Mouse (Mus musculus) neural tube, embryonic 15.5 days (tissue): Measurements from ENCODE around the gene Stat5a. TPM values are rescaled to one million over a fixed set of nuclear protein-coding genes. Genes with fewer than 3 reads are reported as not detected.

Source experiments
- ATAC-seq: fragments of 200-750 bp; cut with Nextera tagmentation; 2 replicates; pipeline ENCODE4 v1.8.0; 2017; ENCODE audit warnings: mild to moderate bottlenecking, moderate TSS enrichment, moderate library complexity; ENCODE audit not compliant: low FRiP score
- H3K27ac ChIP-seq: fragments of 300-500 bp; sonication (generic); replicated peaks from 2 replicates; pipeline ENCODE4 v1.5.1; 2015; ENCODE audit warnings: mild to moderate bottlenecking, inconsistent platforms
- H3K27me3 ChIP-seq: fragments of 300-500 bp; sonication (generic); replicated peaks from 2 replicates; pipeline ENCODE4 v1.6.1; 2015; ENCODE audit warnings: inconsistent platforms
- H3K36me3 ChIP-seq: fragments of 300-500 bp; sonication (generic); 2 replicates; pipeline ENCODE4 v1.6.1; 2015; ENCODE audit warnings: inconsistent platforms
- H3K4me1 ChIP-seq: fragments of 300-500 bp; sonication (generic); 2 replicates; pipeline ENCODE4 v1.6.1; 2015; ENCODE audit warnings: inconsistent platforms
- H3K4me2 ChIP-seq: fragments of 300-500 bp; sonication (generic); 2 replicates; pipeline ENCODE4 v1.6.1; 2015; ENCODE audit warnings: inconsistent platforms, mild to moderate bottlenecking, moderate library complexity
- H3K4me3 ChIP-seq: fragments of 300-500 bp; sonication (generic); replicated peaks from 2 replicates; pipeline ENCODE4 v1.5.1; 2015; ENCODE audit warnings: mild to moderate bottlenecking, inconsistent platforms
- H3K9ac ChIP-seq: fragments of 300-500 bp; sonication (generic); replicated peaks from 2 replicates; pipeline ENCODE4 v1.6.1; 2015; ENCODE audit warnings: mild to moderate bottlenecking, inconsistent platforms
- H3K9me3 ChIP-seq: fragments of 300-500 bp; sonication (generic); replicated peaks from 2 replicates; pipeline ENCODE4 v1.6.1; 2016; ENCODE audit warnings: inconsistent platforms
- WGBS: fragments of 180-500 bp; shearing (Covaris S2); methylation state at CpG from one replicate; pipeline ENCODE4 v1.1.7; 2015; ENCODE audit warnings: mixed read lengths; 5-methylcytosine and 5-hydroxymethylcytosine counted together
- polyA plus RNA-seq: library from polyadenylated mRNA; unstranded; fragments of >200 nt; fragmentation: Nextera tagmentation; extraction: Ambion mirVana; gene quantifications from 2 replicates; pipeline ENCODE4 v1.2.1, GENCODE M21; 2015

The Stat5a gene
- polyA plus RNA-seq, 1 experiment from 2014 or later, result 2.1 TPM

DNA sequence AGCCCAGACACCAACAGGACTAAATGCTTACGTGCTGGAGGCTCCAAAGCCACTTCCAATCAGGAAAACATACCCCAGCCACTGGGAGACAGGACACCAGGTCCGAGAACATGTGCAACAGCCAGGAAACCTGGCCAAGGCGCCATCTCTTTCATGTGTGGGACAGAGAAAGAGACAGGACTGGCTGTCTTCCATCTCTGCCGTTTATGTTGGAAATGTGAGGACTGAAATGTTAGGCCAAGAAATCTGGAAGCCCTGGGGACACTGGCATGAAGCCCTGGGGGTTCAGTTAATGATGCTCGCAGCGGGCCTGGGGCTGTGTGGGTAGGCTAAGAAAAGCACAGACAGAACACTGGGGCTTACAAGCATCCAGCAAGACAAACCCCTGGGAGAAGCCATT lies 31.3 kb downstream of the Stat5a start:
- no peaks in the 10 kb centered on the region for H3K9me3 ChIP-seq
- peaks cover 3% of the 10 kb centered on the region; the same call in 1 of the 2 replicates for H3K4me1 ChIP-seq
- no peak overlapping the region for H3K27ac ChIP-seq
- WGBS, result 71% methylated on average over 6 of the region's 6 CpGs
- no peak overlapping the region for H3K4me3 ChIP-seq
- H3K9ac ChIP-seq, result no peak overlapping the region
- H3K27me3 ChIP-seq, result no peaks in the 10 kb centered on the region
- H3K36me3 ChIP-seq, result peaks cover 37% of the 10 kb centered on the region
- no peak overlapping the region for H3K4me2 ChIP-seq
- no peak for ATAC-seq

DNA sequence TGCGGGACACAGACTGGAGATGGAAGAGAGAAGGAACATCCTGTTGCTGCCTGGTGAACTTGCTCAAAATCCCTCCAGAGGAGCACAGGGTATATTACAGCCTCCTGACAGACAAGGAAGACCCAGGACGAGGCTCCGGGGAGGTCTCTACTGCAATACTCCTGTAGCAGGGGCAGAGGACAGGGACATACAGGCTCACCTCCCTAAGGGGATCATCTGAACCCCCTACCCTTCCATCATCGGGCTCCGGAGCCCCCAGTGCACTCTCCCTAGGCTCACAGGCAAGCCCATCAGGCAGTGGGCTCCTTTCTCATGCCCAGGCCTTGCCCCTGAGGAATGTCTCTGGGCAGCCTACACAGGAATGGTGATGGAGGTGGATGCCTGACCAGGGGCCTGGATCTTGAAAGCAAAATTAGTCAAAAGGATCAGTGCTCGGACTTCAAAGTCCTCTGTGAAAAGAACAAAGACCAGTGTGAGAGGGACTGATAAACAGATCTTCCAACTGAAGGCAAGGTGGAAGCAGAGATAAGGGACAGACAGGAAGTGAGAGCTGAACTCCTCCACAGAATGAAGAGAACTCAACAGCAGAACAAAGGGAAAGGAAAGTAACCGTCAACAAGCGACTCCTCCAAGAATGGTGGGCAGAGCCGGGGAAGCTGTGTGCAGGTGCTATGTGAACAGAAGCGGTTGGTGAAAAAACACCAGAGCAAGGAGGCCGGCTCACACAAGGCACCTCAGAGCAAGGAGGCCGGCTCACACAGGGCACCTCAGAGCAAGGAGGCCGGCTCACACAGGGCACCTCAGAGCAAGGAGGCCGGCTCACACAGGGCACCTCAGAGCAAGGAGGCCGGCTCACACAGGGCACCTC lies 32.3 kb downstream of the Stat5a start:
- H3K9ac ChIP-seq, result no peak overlapping the region
- no peak overlapping the region for H3K27ac ChIP-seq
- ATAC-seq, result no peak
- no peaks in the 10 kb centered on the region for H3K27me3 ChIP-seq
- H3K9me3 ChIP-seq, result no peaks in the 10 kb centered on the region
- no peak overlapping the region for H3K4me2 ChIP-seq
- WGBS, result 73% methylated on average over 15 of the region's 15 CpGs
- H3K4me3 ChIP-seq, result no peak overlapping the region
- peaks cover 3% of the 10 kb centered on the region; the same call in 1 of the 2 replicates for H3K4me1 ChIP-seq
- H3K36me3 ChIP-seq, result peaks cover 37% of the 10 kb centered on the region

- Histone ChIP-seq H3K9ac (no peak overlapping the region), H3K4me3 (no peak overlapping the region), H3K4me2 (no peak overlapping the region), H3K9me3 (no peaks in the 10 kb centered on the region), H3K27ac (no peak overlapping the region), H3K36me3 (peaks cover 37% of the 10 kb centered on the region), H3K4me1 (peaks cover 3% of the 10 kb centered on the region; the same call in 1 of the 2 replicates), H3K27me3 (no peaks in the 10 kb centered on the region)
- no peak for ATAC-seq
- WGBS, result 89% methylated on average over 5 of the region's 5 CpGs
Measured at GRCm38 (mm10) chr11:100892435-100892834, 33.3 kb downstream of the Stat5a start.

DNA sequence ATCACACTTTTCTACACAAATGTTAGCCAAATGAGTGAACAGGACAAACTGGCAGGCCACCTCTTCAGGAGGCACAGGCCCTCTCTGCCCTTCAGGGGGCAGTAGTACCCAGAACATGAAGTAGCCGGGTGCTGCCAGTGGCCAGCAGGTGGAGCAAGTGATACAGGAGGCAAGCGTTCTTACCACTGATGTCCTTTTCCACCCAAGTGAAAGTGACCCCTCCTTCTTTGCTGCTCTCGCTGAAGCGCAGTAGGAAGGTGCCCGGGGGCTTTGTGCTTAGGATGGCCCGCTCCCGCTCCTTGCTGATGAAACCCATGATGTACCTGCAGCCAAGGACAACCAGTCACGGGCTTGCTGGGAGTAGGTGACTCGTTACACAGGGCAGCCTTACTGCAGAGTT lies 34.3 kb downstream of the Stat5a start:
- no peak for ATAC-seq
- no peak overlapping the region for H3K4me3 ChIP-seq
- H3K36me3 ChIP-seq, result peaks cover 42% of the 10 kb centered on the region
- no peak overlapping the region for H3K9ac ChIP-seq
- no peak overlapping the region for H3K4me2 ChIP-seq
- H3K27ac ChIP-seq, result no peak overlapping the region
- no peaks in the 10 kb centered on the region for H3K27me3 ChIP-seq
- no peaks in the 10 kb centered on the region for H3K9me3 ChIP-seq
- 12% methylated on average over 9 of the region's 9 CpGs for WGBS
- H3K4me1 ChIP-seq, result peaks cover 3% of the 10 kb centered on the region; the same call in 1 of the 2 replicates

- Histone ChIP-seq H3K27ac (no peak overlapping the region), H3K27me3 (no peaks in the 10 kb centered on the region), H3K4me1 (peaks cover 3% of the 10 kb centered on the region; the same call in 1 of the 2 replicates), H3K9me3 (no peaks in the 10 kb centered on the region), H3K9ac (no peak overlapping the region), H3K4me2 (no peak overlapping the region), H3K4me3 (no peak overlapping the region), H3K36me3 (peaks cover 47% of the 10 kb centered on the region)
- no peak for ATAC-seq
- 63% methylated on average over 9 of the region's 9 CpGs for WGBS
Measured at GRCm38 (mm10) chr11:100894146-100894918, 35.2 kb downstream of the Stat5a start.

DNA sequence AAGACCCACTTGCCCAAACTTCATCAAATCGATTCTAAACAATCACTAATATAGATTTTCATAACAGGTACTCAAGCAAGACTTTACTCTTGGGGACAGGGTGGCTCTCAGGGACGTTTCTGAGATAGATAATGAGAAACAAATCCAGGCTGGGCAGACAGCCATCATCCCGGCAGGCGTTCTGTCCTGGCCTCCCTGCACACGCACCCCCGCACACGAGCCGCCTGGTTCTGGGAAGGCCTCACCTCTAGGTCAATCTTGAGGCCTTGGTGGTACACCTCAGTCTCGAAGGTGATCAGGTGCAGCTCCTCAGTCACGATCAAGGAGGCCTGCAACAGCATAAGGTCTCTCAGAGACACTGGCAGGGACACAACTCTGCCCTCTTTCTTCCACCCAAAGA lies 36.9 kb downstream of the Stat5a start:
- Histone ChIP-seq H3K27me3 (no peaks in the 10 kb centered on the region), H3K36me3 (peaks cover 51% of the 10 kb centered on the region), H3K4me3 (no peak overlapping the region), H3K4me1 (peaks cover 2% of the 10 kb centered on the region; the same call in 1 of the 2 replicates), H3K27ac (no peak overlapping the region), H3K9ac (no peak overlapping the region), H3K9me3 (no peaks in the 10 kb centered on the region), H3K4me2 (no peak overlapping the region)
- ATAC-seq, result no peak
- WGBS, result 63% methylated on average over 10 of the region's 10 CpGs

DNA sequence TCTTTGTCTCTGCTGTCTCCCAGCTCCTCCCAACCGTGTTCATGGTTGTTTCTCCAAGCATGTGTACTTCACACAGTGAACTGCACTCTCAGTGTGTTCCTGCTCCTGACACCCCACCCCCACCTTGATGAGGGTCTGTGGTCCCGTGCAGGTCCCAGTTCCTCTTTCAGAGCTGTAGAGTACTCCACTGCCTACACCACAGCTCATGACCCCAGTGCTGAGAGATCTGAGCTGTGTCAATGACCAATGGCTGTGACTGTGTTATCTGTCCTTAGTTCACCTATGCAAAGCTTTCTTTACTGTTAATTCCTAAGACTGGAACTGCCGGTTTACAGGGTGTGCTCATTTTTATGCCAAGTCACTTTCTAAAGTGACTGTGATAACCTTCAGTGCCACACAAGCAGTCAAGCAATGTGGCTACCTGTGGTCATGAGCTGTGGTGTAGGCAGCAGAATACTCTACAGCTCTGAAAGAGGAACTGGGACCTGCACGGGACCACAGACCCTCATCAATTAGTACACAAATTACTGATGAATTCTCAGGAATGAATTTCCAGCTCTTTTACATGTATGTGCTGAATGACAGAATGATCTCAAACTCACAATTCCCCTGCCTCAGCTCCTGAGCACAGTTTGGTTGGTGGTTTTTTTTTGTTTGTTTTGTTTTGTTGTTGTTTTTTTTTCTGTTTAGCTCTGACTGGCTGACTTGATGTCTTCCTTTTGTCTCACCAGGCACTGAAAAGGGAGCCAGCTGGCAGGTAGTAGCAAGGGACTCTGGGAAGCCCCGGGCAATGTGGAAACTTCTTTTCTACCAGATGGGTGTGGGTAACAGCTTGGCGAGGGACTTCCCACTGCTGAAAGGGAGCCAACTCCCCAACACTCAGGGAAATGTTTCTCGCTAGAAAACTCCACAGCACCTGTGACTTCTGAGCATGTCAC lies 38.4 kb downstream of the Stat5a start:
- peaks cover 65% of the 10 kb centered on the region for H3K36me3 ChIP-seq
- no peak overlapping the region for H3K4me3 ChIP-seq
- WGBS, result 53% methylated on average over 7 of the region's 7 CpGs
- no peak overlapping the region for H3K9ac ChIP-seq
- ATAC-seq, result no peak
- no peaks in the 10 kb centered on the region for H3K27me3 ChIP-seq
- H3K9me3 ChIP-seq, result no peaks in the 10 kb centered on the region
- H3K4me1 ChIP-seq, result no peaks in the 10 kb centered on the region; the same call in 1 of the 2 replicates
- no peak overlapping the region for H3K4me2 ChIP-seq
- H3K27ac ChIP-seq, result no peak overlapping the region

DNA sequence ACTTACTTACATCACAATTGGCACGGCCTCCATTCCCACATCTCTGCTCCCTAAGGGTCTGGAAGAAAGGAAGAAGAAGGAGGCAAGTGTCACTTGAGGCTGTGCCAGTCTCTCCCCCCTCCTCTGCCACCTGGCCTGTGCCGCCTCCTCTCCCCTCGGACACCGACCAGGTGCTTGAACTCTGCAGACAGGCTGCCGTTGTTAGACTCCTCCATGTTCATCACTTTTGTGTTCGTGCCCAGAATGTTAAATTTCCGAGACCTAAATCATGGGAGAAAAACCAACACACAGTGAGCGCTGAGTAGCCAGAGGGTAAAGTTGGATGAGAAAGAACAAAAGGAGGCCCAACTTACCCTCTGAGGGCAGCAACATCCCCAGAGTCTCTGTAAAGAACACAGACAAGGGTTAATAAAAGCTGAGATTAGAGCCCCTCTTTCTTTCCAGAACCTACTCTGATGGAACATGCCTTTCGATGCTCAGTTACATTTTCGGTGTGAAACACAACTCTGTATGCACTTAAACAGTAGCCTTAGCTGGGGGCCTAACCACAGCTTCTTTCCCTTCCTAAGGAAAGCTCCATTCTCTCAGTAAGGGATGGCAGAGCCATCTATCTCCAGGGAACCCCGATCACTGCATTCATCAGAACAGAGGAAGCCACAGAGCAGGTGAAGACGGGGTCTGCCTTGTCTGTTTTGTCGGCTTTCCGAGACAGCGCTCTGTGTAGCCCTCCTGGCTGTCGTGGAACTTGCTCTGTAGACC lies 39.5 kb downstream of the Stat5a start:
- H3K36me3 ChIP-seq, result peaks cover 65% of the 10 kb centered on the region
- H3K27ac ChIP-seq, result no peak overlapping the region
- H3K27me3 ChIP-seq, result no peaks in the 10 kb centered on the region
- H3K9me3 ChIP-seq, result no peaks in the 10 kb centered on the region
- no peaks in the 10 kb centered on the region; the same call in 1 of the 2 replicates for H3K4me1 ChIP-seq
- no peak overlapping the region for H3K4me3 ChIP-seq
- H3K4me2 ChIP-seq, result no peak overlapping the region
- ATAC-seq, result no peak
- no peak overlapping the region for H3K9ac ChIP-seq
- WGBS, result 47% methylated on average over 16 of the region's 16 CpGs

DNA sequence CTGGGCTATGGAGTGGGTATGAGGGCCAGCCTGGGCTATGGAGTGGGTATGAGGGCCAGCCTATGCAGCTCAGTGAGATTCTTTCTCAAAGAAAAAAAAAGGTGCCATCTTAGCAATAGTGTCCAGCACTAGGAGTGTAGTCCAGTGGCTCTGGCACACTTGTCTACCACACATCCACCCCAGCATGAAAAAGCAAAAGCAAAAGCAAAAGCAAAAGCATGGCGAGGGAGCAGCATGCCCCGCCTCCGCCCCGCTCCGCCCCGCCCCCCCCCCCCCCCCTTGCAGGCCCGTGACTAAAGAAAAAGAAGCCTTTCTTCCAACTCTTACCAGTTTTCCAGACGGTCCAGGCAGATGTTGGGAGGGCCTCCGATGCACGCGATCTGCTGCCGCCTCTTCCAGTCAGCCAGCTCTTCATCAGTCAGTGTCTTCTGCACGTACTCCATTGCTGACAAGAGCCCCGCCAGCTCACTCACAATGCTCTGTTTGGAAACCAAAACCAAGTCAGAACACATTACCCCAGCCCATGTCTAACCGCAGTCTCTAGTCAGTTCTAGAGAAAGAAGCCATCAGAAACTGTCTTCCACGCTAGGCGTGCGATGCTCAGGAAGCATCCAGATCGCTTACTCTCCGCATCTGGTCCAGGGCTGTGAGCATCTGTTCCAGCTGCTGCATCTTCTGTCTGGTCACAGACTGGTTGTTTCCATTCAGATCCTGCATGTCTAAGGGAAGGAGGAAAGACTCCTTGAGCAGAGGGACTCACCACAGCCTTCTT lies 45.6 kb downstream of the Stat5a start:
- Histone ChIP-seq H3K36me3 (peaks cover 74% of the 10 kb centered on the region), H3K27me3 (no peaks in the 10 kb centered on the region), H3K27ac (no peak overlapping the region), H3K9ac (no peak overlapping the region), H3K4me2 (no peak overlapping the region), H3K9me3 (no peaks in the 10 kb centered on the region), H3K4me3 (no peak overlapping the region), H3K4me1 (no peaks in the 10 kb centered on the region)
- ATAC-seq, result no peak
- 65% methylated on average over 18 of the region's 20 CpGs for WGBS

DNA sequence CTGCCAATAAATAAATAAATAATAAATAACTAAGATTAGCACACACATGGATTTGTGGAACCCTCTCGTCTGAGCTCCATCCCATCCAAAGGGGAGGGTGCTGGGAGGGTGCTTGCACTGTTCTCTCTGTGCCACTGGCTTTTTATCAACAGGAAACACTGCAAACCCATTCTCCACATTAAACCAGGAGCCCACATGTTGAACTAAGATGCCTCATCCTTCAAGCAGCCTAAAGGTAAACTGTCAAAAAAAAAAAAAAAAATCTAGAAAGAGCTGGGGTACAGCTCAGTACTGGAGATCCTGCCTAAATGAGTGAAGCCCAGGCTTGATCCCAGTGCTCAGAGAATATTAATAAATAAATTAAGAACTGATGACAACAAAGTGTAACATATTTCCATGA lies 46.8 kb downstream of the Stat5a start:
- ATAC-seq, result no peak
- Histone ChIP-seq H3K9me3 (no peaks in the 10 kb centered on the region), H3K9ac (no peak overlapping the region), H3K4me3 (no peak overlapping the region), H3K27ac (no peak overlapping the region), H3K4me2 (no peak overlapping the region), H3K4me1 (no peaks in the 10 kb centered on the region), H3K36me3 (peaks cover 67% of the 10 kb centered on the region), H3K27me3 (no peaks in the 10 kb centered on the region)
- WGBS, result 79% methylated on average over 1 of the region's 1 CpGs
